Mouse (Mus musculus) forebrain, embryonic 11.5 days (tissue): ENCODE measurements at regions not wholly inside any gene's neighbourhood (a gene's known extent, or its start where the extent isn't known, plus 50 kb on each side); places are given as distances from the start of the nearest gene placed in this dataset.

Source experiments
- ATAC-seq: fragments of 200-750 bp; cut with Nextera tagmentation; replicated peaks from 2 replicates; pipeline ENCODE4 v1.8.0; 2017; ENCODE audit warnings: moderate TSS enrichment; ENCODE audit not compliant: low FRiP score
- DNase-seq: peaks from one replicate; pipeline ENCODE4 v3.0.0-alpha.2; 2017; ENCODE audit warnings: low spot score
- H3K27ac ChIP-seq: fragments of 300-500 bp; sonication (generic); 2 replicates; pipeline ENCODE4 v1.5.1; 2014; ENCODE audit warnings: low read depth, low read length
- H3K27me3 ChIP-seq: fragments of 300-500 bp; sonication (generic); 2 replicates; pipeline ENCODE4 v1.6.1; 2014; ENCODE audit warnings: mild to moderate bottlenecking, low read length, mixed read lengths; ENCODE audit not compliant: control insufficient read depth, insufficient read depth
- H3K36me3 ChIP-seq: fragments of 300-500 bp; sonication (generic); 2 replicates; pipeline ENCODE4 v1.6.1; 2014; ENCODE audit warnings: mild to moderate bottlenecking, low read length, moderate library complexity, mixed read lengths; ENCODE audit not compliant: control insufficient read depth, insufficient read depth
- H3K4me1 ChIP-seq: fragments of 300-500 bp; sonication (generic); replicated peaks from 2 replicates; pipeline ENCODE4 v1.6.1; 2014; ENCODE audit warnings: low read length, mixed read lengths; ENCODE audit not compliant: control insufficient read depth, insufficient read depth
- H3K4me2 ChIP-seq: fragments of 300-500 bp; sonication (generic); 2 replicates; pipeline ENCODE4 v1.6.1; 2014; ENCODE audit warnings: low read depth, mild to moderate bottlenecking, low read length, moderate library complexity, mixed read lengths; ENCODE audit not compliant: severe bottlenecking
- H3K4me3 ChIP-seq: fragments of 300-500 bp; sonication (generic); 2 replicates; pipeline ENCODE4 v1.5.1; 2014; ENCODE audit warnings: low read depth, low read length
- H3K9ac ChIP-seq: fragments of 300-500 bp; sonication (generic); 2 replicates; pipeline ENCODE4 v1.6.1; 2014; ENCODE audit warnings: low read length
- H3K9me3 ChIP-seq: fragments of 300-500 bp; sonication (generic); 2 replicates; pipeline ENCODE4 v1.6.1; 2016; ENCODE audit warnings: low read length, mixed read lengths; ENCODE audit not compliant: control insufficient read depth
- WGBS: fragments of 180-500 bp; shearing (Covaris S2); extraction: QIAGEN DNeasy Blood & Tissue Kit; methylation state at CpG from one replicate; pipeline ENCODE4 v1.1.7; 2014; 5-methylcytosine and 5-hydroxymethylcytosine counted together

DNA sequence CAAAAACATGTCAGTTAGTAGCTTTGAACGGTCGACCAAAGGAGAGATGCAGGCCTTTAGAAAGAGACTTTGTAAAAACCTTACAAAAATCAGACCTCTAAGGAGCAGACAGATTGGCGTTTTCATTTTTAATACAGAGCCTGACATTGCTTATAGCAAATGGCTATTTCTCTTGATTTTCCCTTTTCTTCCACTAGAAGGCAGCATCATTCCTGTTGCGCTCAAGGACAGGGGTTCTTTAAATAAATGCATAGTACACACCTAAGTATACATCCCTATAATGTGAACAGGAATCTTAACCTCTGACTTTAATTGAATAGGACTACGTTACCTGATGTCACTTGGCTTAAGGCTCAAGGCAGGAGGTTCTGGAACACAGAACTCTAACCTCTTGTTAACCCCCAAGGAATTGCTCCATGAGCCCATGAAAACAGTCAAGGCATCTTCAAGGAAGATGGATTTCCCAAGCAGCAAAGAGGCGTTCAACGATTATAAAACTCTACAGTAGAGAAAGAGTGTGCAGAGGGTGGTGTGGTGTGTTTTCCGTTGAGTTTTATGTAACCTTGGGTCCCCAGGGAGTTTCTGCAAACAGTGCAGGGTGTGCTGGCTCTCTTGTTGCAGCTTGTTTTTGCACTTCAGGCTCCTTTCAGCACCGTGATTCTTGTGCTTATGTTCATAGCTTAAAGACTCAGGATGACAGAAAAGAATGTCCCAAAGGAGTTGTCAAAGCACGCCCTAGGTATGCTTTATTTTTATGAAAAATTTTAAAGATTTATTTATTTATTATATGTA, 124.1 kb upstream of the Zfp648 start:
- no peak for DNase-seq
- no peaks in the 10 kb centered on the region for H3K36me3 ChIP-seq
- no peak overlapping the region for H3K9ac ChIP-seq
- H3K4me1 ChIP-seq, result no peaks in the 10 kb centered on the region
- no peak overlapping the region for H3K27ac ChIP-seq
- ATAC-seq, result no peak
- H3K27me3 ChIP-seq, result no peaks in the 10 kb centered on the region
- 71% methylated on average over 10 of the region's 10 CpGs for WGBS
- no peak overlapping the region for H3K4me2 ChIP-seq
- H3K4me3 ChIP-seq, result no peak overlapping the region
- H3K9me3 ChIP-seq, result no peaks in the 10 kb centered on the region

DNA sequence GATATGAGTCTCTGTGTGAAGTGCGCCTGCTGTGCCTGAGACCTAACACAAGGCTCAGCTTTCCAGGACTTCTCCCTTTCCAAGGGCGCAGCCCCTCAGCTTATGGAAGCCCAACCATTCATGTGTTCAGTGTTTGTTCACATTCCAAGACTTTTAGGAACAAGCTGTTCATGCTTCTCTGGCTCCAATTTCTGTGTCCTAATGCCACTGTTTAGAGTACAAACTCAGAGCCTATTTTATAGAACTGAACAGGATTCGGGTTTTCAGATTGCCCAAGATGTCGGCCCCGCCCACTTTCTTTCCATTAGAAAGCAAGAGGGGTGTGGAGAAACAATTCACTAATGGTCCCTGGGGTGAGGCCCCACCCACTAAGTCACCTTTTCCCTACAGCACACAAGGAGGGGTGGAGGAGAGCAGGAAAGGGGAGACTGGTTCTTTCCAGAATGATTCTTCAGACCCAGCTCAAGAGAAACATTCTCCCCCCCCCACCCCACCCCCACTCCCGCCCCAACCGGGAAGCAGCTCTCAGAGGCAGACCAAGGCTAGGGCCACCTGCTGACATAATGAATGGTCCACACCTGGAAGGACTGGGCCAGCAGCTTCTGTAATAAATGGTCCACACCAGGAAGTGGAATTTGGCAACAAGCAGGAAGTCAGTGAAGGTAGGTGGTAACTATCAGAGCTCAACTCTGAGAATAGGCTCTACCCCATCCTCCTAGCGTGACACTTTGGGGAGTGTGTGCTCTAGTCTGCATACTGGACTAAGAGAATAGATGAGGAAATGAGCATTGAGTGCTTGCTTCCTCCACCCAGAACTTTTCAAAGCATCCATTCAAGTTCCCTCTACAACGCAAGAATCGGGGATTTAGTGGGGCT, 120.2 kb upstream of the Zfp648 start:
- H3K9me3 ChIP-seq, result no peaks in the 10 kb centered on the region
- 56% methylated on average over 10 of the region's 10 CpGs for WGBS
- H3K4me2 ChIP-seq, result no peak overlapping the region
- H3K4me3 ChIP-seq, result no peak overlapping the region
- H3K27me3 ChIP-seq, result no peaks in the 10 kb centered on the region
- no peak overlapping the region for H3K9ac ChIP-seq
- H3K4me1 ChIP-seq, result no peaks in the 10 kb centered on the region
- H3K36me3 ChIP-seq, result no peaks in the 10 kb centered on the region
- DNase-seq (no peak), ATAC-seq (no peak)
- H3K27ac ChIP-seq, result no peak overlapping the region

DNA sequence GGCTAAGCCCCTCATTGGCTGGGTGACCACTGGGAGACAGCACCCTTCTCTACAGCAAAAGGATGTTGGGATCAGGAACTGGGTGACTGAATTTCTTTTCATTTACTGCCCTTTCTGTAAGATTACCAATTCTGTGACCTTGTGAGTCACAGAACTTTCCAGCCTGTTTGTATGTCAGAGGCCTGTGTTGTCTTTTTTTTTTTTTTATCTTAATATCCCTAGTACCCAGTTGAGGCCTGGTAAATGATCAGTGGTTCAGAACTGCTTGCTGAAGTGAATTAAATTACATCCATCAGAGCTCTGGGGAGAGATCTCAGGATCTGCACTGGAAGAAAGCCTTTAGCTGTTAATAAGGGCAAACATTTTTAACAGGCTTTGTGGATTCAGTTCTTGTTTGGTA, 114.8 kb upstream of the Zfp648 start:
- H3K4me1 ChIP-seq, result no peaks in the 10 kb centered on the region
- no peak overlapping the region for H3K27ac ChIP-seq
- no peak for DNase-seq
- no peaks in the 10 kb centered on the region for H3K36me3 ChIP-seq
- H3K4me3 ChIP-seq, result no peak overlapping the region
- H3K4me2 ChIP-seq, result no peak overlapping the region
- no peak for ATAC-seq
- no peak overlapping the region for H3K9ac ChIP-seq
- H3K9me3 ChIP-seq, result no peaks in the 10 kb centered on the region
- H3K27me3 ChIP-seq, result no peaks in the 10 kb centered on the region

DNA sequence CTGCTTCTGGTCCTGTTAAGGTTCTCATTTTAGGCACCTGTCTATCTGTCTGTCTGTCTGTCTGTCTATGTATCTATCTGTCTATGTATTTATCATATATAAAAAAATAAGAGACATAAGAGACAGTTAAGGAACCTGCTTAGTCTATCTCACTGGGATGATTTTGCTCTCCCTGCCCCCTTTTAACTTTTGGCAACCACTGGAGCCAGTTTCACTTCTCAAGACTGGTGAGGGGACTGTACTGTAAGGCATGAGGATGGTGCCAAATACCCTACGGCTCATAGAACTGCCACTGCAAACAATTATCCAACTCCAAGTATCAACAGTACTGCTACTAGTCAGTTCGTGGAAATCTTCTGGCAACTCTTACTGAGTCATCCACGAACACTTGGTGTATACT, 111.2 kb upstream of the Zfp648 start:
- H3K27me3 ChIP-seq, result no peaks in the 10 kb centered on the region
- no peaks in the 10 kb centered on the region for H3K36me3 ChIP-seq
- no peak for DNase-seq
- no peaks in the 10 kb centered on the region for H3K9me3 ChIP-seq
- H3K9ac ChIP-seq, result no peak overlapping the region
- H3K27ac ChIP-seq, result no peak overlapping the region
- no peak overlapping the region for H3K4me2 ChIP-seq
- no peak overlapping the region for H3K4me3 ChIP-seq
- H3K4me1 ChIP-seq, result no peaks in the 10 kb centered on the region
- 83% methylated on average over 3 of the region's 3 CpGs for WGBS
- ATAC-seq, result no peak

DNA sequence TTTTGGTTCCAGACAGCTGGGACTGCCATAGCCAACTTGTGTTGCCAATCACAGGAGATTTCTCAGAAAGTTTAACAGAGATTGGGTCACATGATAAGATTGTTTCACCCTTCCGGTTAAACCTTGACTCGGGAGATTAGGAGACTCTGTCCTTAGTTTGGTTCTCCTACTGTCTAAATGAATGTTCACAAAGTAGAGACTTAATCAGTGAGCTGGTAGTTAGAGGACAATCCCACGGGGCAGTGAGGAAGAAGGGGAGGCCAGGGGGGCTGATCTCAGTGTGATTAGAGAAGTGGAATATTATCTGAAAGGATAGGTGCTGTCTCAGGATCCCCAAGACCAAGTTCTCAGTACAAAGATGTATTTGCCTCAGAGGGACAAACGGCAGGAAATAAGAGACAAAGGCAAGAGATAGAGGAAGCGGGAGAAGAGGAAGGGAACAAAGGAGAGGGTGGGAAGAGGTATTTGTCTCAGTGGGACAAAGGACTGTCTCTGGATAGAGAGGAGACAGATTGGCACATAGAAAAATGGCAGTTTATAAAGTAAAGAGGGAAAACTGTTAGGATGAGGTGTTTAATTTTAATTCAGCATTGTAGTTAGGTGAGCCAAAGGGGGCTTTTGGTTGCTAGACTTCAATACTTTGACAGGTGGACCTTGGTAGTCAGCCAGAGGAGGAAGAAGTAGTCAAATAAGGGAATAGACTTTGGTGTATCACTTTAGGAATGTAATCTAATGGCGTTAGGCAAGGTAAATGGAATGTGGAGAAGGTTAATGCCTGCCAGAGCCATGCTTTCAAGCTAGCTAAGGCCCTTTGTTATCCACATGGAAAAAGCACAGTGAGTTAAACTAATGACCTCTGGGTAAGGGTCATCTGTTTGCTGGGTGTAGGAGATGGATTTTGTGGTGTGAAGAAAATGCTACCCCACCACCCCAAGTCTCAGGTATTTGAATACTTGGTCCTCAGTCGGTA, 110.2 kb upstream of the Zfp648 start:
- H3K36me3 ChIP-seq, result no peaks in the 10 kb centered on the region
- no peak overlapping the region for H3K9ac ChIP-seq
- ATAC-seq (no peak), DNase-seq (no peak)
- H3K9me3 ChIP-seq, result no peaks in the 10 kb centered on the region
- 69% methylated on average over 7 of the region's 7 CpGs for WGBS
- no peak overlapping the region for H3K27ac ChIP-seq
- no peaks in the 10 kb centered on the region for H3K4me1 ChIP-seq
- no peak overlapping the region for H3K4me2 ChIP-seq
- no peaks in the 10 kb centered on the region for H3K27me3 ChIP-seq
- no peak overlapping the region for H3K4me3 ChIP-seq

DNA sequence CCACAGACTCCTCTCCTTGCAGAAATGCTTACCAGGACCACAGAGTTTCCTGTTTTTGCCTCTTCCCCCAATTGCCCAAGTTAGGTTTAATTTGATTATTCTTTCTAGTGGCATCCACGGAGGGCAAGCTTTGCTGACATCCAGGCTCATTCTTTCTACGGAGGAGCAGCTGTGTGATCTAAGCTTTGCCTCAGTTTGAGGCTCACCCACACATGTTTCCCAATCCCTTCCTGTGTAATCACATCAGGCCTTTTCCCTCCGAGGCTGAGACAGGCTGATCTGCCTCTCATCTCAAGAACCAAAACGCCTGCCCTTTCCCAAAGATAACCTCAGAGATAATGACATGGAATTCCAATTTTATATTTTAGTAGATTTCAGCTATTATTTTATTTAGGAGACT, 107.4 kb upstream of the Zfp648 start:
- Histone ChIP-seq H3K27ac (no peak overlapping the region), H3K4me1 (no peaks in the 10 kb centered on the region), H3K4me3 (no peak overlapping the region), H3K27me3 (no peaks in the 10 kb centered on the region), H3K9ac (no peak overlapping the region), H3K36me3 (no peaks in the 10 kb centered on the region), H3K4me2 (no peak overlapping the region), H3K9me3 (no peaks in the 10 kb centered on the region)
- DNase-seq (no peak), ATAC-seq (no peak)
- WGBS, result 85% methylated on average over 4 of the region's 4 CpGs

DNA sequence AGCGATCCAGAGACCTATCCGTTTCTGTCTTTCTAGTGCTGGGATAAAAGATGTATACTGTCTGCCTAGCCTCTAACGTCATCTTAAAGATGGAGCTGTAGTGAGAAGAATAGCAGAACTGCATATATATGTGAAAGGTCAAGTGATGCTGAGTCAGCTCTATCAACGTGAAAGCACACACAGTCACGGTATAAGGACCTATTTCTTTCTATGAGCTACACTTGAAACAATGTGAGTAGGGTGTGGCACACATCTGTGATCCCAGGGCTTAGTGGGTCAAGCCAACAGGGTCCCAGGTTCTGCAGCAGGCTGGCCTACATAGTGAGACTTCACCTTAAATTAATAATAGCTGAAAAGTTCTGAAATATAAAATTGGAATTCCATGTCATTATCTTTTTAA, 106.6 kb upstream of the Zfp648 start:
- ATAC-seq (no peak), DNase-seq (no peak)
- Histone ChIP-seq H3K27me3 (no peaks in the 10 kb centered on the region), H3K4me1 (no peaks in the 10 kb centered on the region), H3K4me2 (no peak overlapping the region), H3K9ac (no peak overlapping the region), H3K27ac (no peak overlapping the region), H3K4me3 (no peak overlapping the region), H3K36me3 (no peaks in the 10 kb centered on the region), H3K9me3 (no peaks in the 10 kb centered on the region)
- WGBS, result 84% methylated on average over 5 of the region's 5 CpGs

DNA sequence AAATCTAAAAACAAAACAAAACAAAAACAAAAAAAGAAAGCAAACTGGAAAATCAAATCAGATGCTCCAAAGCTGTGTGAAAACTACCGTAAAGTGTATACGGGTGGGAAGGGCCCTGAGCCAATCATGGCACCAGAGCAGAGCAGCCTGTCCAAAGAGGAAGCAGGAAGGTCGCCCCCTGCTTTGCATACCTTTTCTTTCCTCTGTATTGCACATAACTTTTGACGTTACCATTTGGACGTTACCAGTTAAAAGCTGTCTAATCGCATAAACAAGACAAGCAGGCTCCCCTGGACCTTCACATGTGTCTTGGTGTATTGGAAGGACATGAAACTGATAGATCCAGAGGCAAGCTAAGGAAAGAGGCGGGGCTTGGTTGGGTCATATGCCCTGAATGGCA, 104.9 kb upstream of the Zfp648 start:
- no peak overlapping the region for H3K27ac ChIP-seq
- H3K9me3 ChIP-seq, result no peaks in the 10 kb centered on the region
- DNase-seq (no peak), ATAC-seq (no peak)
- H3K4me2 ChIP-seq, result no peak overlapping the region
- no peaks in the 10 kb centered on the region for H3K36me3 ChIP-seq
- H3K27me3 ChIP-seq, result no peaks in the 10 kb centered on the region
- no peaks in the 10 kb centered on the region for H3K4me1 ChIP-seq
- H3K4me3 ChIP-seq, result no peak overlapping the region
- 93% methylated on average over 7 of the region's 7 CpGs for WGBS
- no peak overlapping the region for H3K9ac ChIP-seq
